Mouse (Mus musculus) layer of hippocampus, adult 2 months (tissue): ENCODE data around the gene Ubqln4. TPM values are rescaled to one million over a fixed set of nuclear protein-coding genes. Genes with fewer than 3 reads are reported as not detected.
A peak's percentile ranks its signal among the peaks of the same experiment; 100 is the strongest.

ENCODE experiments used
- DNase-seq, 2 experiments: peaks; one replicate each; pipeline ENCODE4 v3.0.0; 2022; ENCODE audit warnings: low spot score in 2 of 2
- H3K27ac ChIP-seq: fragments of 200-600 bp; 2 replicates; pipeline ENCODE4 v1.8.1; 2022
- H3K4me3 ChIP-seq: fragments of 200-600 bp; 2 replicates; pipeline ENCODE4 v1.8.1; 2022; ENCODE audit warnings: mild to moderate bottlenecking
- CTCF ChIP-seq: fragments of 200-600 bp; conservative IDR thresholded peaks from 2 replicates; pipeline ENCODE4 v1.8.1; 2022; ENCODE audit warnings: antibody characterized with exemption, mild to moderate bottlenecking, moderate library complexity
- microRNA-seq, 2 experiments: library from miRNA; unstranded; fragments of <30 nt; microRNA quantifications; one replicate each; pipeline ENCODE4 v1.2.0; 2021
- total RNA-seq, 2 experiments: library from RNA; stranded (reverse); gene quantifications; 2 replicates each; pipeline ENCODE4 v1.2.3; 2021

The Ubqln4 gene
- total RNA-seq, 2 experiments from 2014 or later, result 110 to 116 TPM

- no peak for TF ChIP-seq CTCF
- no peak for DNase-seq
- H3K4me3 ChIP-seq, result no peak overlapping the region
- H3K27ac ChIP-seq, result no peak overlapping the region
Measured at GRCm38 (mm10) chr3:88609066-88609465, 55.5 kb downstream of the Ubqln4 start.

- H3K27ac ChIP-seq, result no peak overlapping the region
- no peak for TF ChIP-seq CTCF
- no peak for DNase-seq
Measured at GRCm38 (mm10) chr3:88614418-88614817, 60.9 kb downstream of the Ubqln4 start.

GRCm38 (mm10) chr3:88615117-88615516, 61.6 kb downstream of the Ubqln4 start:
- DNase-seq, result no peak
- H3K4me3 ChIP-seq, result no peak overlapping the region
- TF ChIP-seq CTCF, result no peak
- no peak overlapping the region for H3K27ac ChIP-seq

More at GRCm38 (mm10) chr3:88614418-88614817, 60.9 kb downstream of the Ubqln4 start:
- H3K4me3 ChIP-seq, result no peak overlapping the region

GRCm38 (mm10) chr3:88615902-88616391, 62.4 kb downstream of the Ubqln4 start:
- Histone ChIP-seq H3K27ac (peak overlapping the region; percentile 57; the same call in 1 of the 2 replicates), H3K4me3 (no peak overlapping the region; the same call in 1 of the 2 replicates)
- no peak for DNase-seq
- TF ChIP-seq CTCF, result no peak

- Histone ChIP-seq H3K4me3 (no peak overlapping the region), H3K27ac (peak overlapping the region; percentile 57; the same call in 1 of the 2 replicates)
- no peak for DNase-seq
- no peak for TF ChIP-seq CTCF
Measured at GRCm38 (mm10) chr3:88616951-88617500, 63.5 kb downstream of the Ubqln4 start.

- no peak overlapping the region for H3K4me3 ChIP-seq
- no peak overlapping the region for H3K27ac ChIP-seq
- no peak for DNase-seq
- TF ChIP-seq CTCF, result no peak
Measured at GRCm38 (mm10) chr3:88618074-88618871, 64.7 kb downstream of the Ubqln4 start.

Small RNAs within 50 kb of the gene (microRNA-seq; reads per million reads assigned to microRNA genes)
- gene Mir1905, result 0 reads per million in 2 experiments

Other genes with a start within 250 kb of the Ubqln4 start
- gene Glmp, start 228.7 kb upstream of the Ubqln4 start, total RNA-seq, result 10 to 100 TPM; 68.9 to 77.9 TPM
- 1 to 10 TPM in 1 of 2 experiments, under 1 TPM in 1; 0.64 to 1.1 TPM for gene Tmem79, start 217.6 kb upstream of the Ubqln4 start, total RNA-seq
- 10 to 100 TPM; 72.7 to 82.2 TPM for gene Smg5, start 217.5 kb upstream of the Ubqln4 start, total RNA-seq
- gene Paqr6, start 189.2 kb upstream of the Ubqln4 start, total RNA-seq, result 10 to 100 TPM; 14.8 to 16.5 TPM
- under 1 TPM in 1 of 2 experiments, not detected in 1; 0.36 TPM for gene Bglap3, start 181.0 kb upstream of the Ubqln4 start, total RNA-seq
- gene Bglap2, start 175.1 kb upstream of the Ubqln4 start, total RNA-seq, result not detected
- under 1 TPM in 1 of 2 experiments, not detected in 1; 0.96 TPM for gene Bglap, start 169.3 kb upstream of the Ubqln4 start, total RNA-seq
- gene Pmf1, start 143.4 kb upstream of the Ubqln4 start, total RNA-seq, result 1 to 10 TPM; 6.4 to 6.8 TPM
- 10 to 100 TPM; 69.5 to 71.8 TPM for gene Slc25a44, start 128.6 kb upstream of the Ubqln4 start, total RNA-seq
- gene Sema4a, start 92.6 kb upstream of the Ubqln4 start, total RNA-seq, result 10 to 100 TPM; 37.0 to 42.9 TPM
- gene Lmna, start 43.8 kb upstream of the Ubqln4 start, total RNA-seq, result 10 to 100 TPM; 34.6 to 36.1 TPM
- gene Mex3a, start 21.4 kb upstream of the Ubqln4 start, total RNA-seq, result 1 to 10 TPM; 2.8 to 3.7 TPM
- not detected for gene Rab25, start 5.5 kb upstream of the Ubqln4 start, total RNA-seq
- 100 to 1,000 TPM in 1 of 2 experiments, 10 to 100 TPM in 1; 96.0 to 106 TPM for gene Lamtor2, start 684 bp upstream of the Ubqln4 start, total RNA-seq
- 10 to 100 TPM; 86.8 to 91.6 TPM for gene Ssr2, start 22.1 kb downstream of the Ubqln4 start, total RNA-seq
- 100 to 1,000 TPM; 268 to 283 TPM for gene Arhgef2, start 52.2 kb downstream of the Ubqln4 start, total RNA-seq
- not detected for gene Rxfp4, start 99.4 kb downstream of the Ubqln4 start, total RNA-seq
- gene Khdc4, start 132.0 kb downstream of the Ubqln4 start, total RNA-seq, result 10 to 100 TPM; 55.1 to 55.5 TPM
- gene Rit1, start 163.1 kb downstream of the Ubqln4 start, total RNA-seq, result 10 to 100 TPM; 40.8 to 44.2 TPM
- 100 to 1,000 TPM; 473 to 514 TPM for gene Syt11, start 221.4 kb downstream of the Ubqln4 start, total RNA-seq